Mouse (Mus musculus) embryonic facial prominence, embryonic 15.5 days (tissue): ENCODE measurements around the gene Fbxw4. TPM values are rescaled to one million over a fixed set of nuclear protein-coding genes. Genes with fewer than 3 reads are reported as not detected.

Experiments used
- ATAC-seq: fragments of 200-750 bp; cut with Nextera tagmentation; 2 replicates; pipeline ENCODE4 v1.8.0; 2017; ENCODE audit warnings: low read depth, moderate TSS enrichment; ENCODE audit not compliant: insufficient number of reproducible peaks, low FRiP score, low TSS enrichment
- H3K27ac ChIP-seq: fragments of 300-500 bp; sonication (generic); replicated peaks from 2 replicates; pipeline ENCODE4 v1.5.1; 2015; ENCODE audit warnings: mild to moderate bottlenecking, inconsistent platforms
- H3K27me3 ChIP-seq: fragments of 300-500 bp; sonication (generic); 2 replicates; pipeline ENCODE4 v1.6.1; 2015; ENCODE audit warnings: inconsistent platforms
- H3K36me3 ChIP-seq: fragments of 300-500 bp; sonication (generic); 2 replicates; pipeline ENCODE4 v1.6.1; 2015; ENCODE audit warnings: mild to moderate bottlenecking, inconsistent platforms
- H3K4me1 ChIP-seq: fragments of 300-500 bp; sonication (generic); 2 replicates; pipeline ENCODE4 v1.6.1; 2015; ENCODE audit warnings: inconsistent platforms
- H3K4me2 ChIP-seq: fragments of 300-500 bp; sonication (generic); replicated peaks from 2 replicates; pipeline ENCODE4 v1.6.1; 2015; ENCODE audit warnings: mild to moderate bottlenecking, inconsistent platforms
- H3K4me3 ChIP-seq: fragments of 300-500 bp; sonication (generic); replicated peaks from 2 replicates; pipeline ENCODE4 v1.5.1; 2015; ENCODE audit warnings: mild to moderate bottlenecking, inconsistent platforms
- H3K9ac ChIP-seq: fragments of 300-500 bp; sonication (generic); 2 replicates; pipeline ENCODE4 v1.6.1; 2015; ENCODE audit warnings: inconsistent platforms
- H3K9me3 ChIP-seq: fragments of 300-500 bp; sonication (generic); replicated peaks from 2 replicates; pipeline ENCODE4 v1.6.1; 2016; ENCODE audit warnings: inconsistent platforms
- WGBS: fragments of 180-500 bp; shearing (Covaris S2); methylation state at CpG from one replicate; pipeline ENCODE4 v1.1.7; 2015; 5-methylcytosine and 5-hydroxymethylcytosine counted together
- polyA plus RNA-seq: library from polyadenylated mRNA; unstranded; fragments of >200 nt; fragmentation: Nextera tagmentation; extraction: Ambion mirVana; gene quantifications from 2 replicates; pipeline ENCODE4 v1.2.1, GENCODE M21; 2015

The Fbxw4 gene
- polyA plus RNA-seq, 1 experiment from 2014 or later: 6.2 TPM

DNA sequence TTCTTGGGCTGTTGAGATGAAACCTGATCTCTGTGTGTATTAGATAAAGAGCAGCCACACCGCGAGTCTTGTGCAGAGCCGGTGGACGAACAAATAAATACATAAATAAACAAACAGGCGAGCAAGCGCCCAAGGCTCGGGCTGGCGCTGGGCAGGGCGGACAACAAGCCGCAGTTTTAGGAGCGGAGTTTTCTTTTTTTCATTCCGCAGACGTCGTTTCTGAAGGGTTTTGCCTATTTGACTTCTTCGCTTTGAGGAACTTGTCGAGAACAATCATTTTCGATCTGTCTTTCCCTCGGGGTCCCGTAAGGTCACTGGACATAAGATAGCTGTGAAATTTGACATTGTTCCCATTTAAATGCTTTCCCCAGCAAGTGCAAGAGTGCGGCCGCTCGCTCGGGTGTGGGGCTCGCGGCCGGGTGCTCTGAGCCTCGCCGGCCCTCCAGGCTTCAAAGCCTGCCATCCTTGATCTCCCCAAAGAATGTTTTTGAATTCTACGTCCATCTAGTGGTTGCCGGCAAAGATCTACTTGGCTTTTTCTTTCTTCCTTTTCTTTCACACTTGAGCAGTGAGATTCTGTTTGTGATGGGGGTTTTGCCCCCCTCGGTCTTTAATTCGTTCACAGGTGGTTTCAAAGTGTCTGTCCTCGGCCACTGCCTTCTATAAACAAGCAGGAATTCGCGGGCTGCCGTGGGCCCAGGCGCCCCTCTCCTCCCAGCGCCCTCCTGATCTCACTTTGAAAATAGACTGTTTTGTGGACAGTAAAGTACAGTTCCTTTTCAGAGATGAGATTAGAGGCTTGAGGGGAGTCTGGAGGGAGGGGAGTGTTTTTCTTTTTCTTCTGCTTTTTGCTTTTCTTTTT lies 15.8 kb upstream of the Fbxw4 start:
- Histone ChIP-seq H3K4me3 (peak overlapping the region; percentile 32), H3K4me2 (peak overlapping the region; percentile 49), H3K9ac (no peak overlapping the region), H3K36me3 (no peaks in the 10 kb centered on the region), H3K27me3 (peaks cover 3% of the 10 kb centered on the region; the same call in 1 of the 2 replicates), H3K9me3 (no peaks in the 10 kb centered on the region), H3K4me1 (peaks cover 6% of the 10 kb centered on the region; the same call in 1 of the 2 replicates), H3K27ac (no peak overlapping the region)
- 1% methylated on average over 38 of the region's 38 CpGs for WGBS
- no peak for ATAC-seq

DNA sequence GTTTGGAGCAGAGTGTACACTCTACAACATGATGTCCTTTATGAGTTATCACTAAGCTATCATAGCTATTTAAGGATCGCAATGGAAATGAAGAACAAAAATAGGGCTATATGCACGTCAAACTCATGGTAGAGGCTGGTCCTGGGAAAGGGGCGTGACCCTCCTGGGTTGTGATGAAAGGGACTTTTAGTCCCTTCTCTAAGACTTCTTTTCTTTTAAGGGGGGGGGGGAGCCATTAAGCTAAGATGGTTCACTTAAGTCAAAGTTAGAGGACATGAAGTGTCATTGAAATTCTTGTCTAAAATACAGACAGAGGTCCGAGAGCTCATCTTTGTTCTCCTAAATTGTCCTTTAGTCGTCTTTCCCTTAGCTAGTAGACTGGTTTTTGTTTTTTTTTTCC lies 15.1 kb upstream of the Fbxw4 start:
- Histone ChIP-seq H3K36me3 (no peaks in the 10 kb centered on the region), H3K4me2 (no peak overlapping the region), H3K4me3 (no peak overlapping the region), H3K9ac (no peak overlapping the region), H3K9me3 (no peaks in the 10 kb centered on the region), H3K27ac (no peak overlapping the region), H3K27me3 (peaks cover 3% of the 10 kb centered on the region; the same call in 1 of the 2 replicates), H3K4me1 (peaks cover 6% of the 10 kb centered on the region; the same call in 1 of the 2 replicates)
- 33% methylated on average over 5 of the region's 5 CpGs for WGBS
- ATAC-seq: no peak

DNA sequence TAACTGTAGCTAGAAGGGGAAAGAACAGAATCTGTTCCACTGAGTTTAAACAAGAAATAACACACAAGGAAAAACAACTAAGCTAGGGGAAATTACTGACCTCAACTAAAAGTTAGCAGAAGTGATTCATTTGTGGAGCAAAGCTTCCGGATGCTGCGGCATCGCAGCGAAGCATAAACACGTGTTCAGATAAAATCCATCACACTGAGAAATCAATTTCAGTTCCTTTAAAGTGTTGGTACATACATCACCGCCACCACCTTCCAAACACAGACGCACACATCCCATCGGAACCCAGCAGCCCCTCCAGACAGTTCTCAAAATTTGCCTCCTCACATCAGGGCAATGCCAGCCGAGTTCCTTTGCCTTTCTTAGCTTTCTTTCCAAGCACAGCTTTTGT lies 12.9 kb upstream of the Fbxw4 start:
- 79% methylated on average over 9 of the region's 9 CpGs for WGBS
- H3K27me3 ChIP-seq: peaks cover 3% of the 10 kb centered on the region; the same call in 1 of the 2 replicates
- H3K27ac ChIP-seq: no peak overlapping the region
- no peak overlapping the region for H3K9ac ChIP-seq
- peaks cover 6% of the 10 kb centered on the region; the same call in 1 of the 2 replicates for H3K4me1 ChIP-seq
- H3K9me3 ChIP-seq: no peaks in the 10 kb centered on the region
- no peak overlapping the region for H3K4me2 ChIP-seq
- no peaks in the 10 kb centered on the region for H3K36me3 ChIP-seq
- no peak overlapping the region for H3K4me3 ChIP-seq
- ATAC-seq: no peak

DNA sequence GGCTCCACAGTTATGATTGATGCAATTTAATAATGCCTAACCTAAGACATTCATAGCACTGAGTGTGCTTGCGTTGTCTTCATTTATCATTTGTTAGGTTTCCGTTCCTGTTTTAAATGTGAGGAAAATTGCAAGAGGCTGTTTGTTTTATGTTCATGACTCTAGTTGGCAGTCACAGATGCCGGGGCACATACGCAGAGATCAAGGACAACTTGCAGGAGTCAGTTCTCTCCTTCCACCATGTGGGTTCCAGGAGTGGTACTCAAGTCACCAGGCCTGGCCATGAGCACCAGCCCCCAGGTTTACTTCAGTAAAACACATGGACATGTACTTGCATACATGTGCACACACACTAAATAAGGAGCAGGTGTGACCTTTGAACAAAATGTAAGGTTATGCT lies 8.9 kb upstream of the Fbxw4 start:
- H3K4me3 ChIP-seq: no peak overlapping the region
- no peaks in the 10 kb centered on the region for H3K27me3 ChIP-seq
- no peak for ATAC-seq
- H3K4me1 ChIP-seq: no peaks in the 10 kb centered on the region
- 83% methylated on average over 4 of the region's 4 CpGs for WGBS
- H3K4me2 ChIP-seq: no peak overlapping the region
- no peak overlapping the region for H3K27ac ChIP-seq
- no peak overlapping the region for H3K9ac ChIP-seq
- H3K9me3 ChIP-seq: no peaks in the 10 kb centered on the region
- H3K36me3 ChIP-seq: no peaks in the 10 kb centered on the region

DNA sequence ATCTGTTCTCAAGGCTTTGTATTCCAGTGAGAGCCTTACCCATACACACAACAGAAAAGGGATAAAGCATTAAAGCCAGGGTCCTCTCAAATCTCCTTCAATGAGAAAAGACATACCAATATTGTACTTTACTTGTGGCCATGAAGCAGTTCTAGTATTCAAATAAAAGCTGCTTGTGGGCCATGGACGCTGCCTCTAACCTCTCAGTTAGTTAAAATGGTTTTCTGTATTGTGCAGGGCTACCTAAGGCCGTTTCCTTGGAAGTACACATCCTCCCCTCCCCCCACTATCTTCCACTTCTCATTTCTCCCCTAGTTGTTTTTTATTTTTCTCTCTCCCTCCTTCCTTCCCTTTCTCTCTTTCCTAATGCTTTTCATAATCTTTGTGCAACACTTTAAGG lies 3.7 kb upstream of the Fbxw4 start:
- Histone ChIP-seq H3K9ac (no peak overlapping the region), H3K4me2 (no peak overlapping the region), H3K36me3 (no peaks in the 10 kb centered on the region), H3K27ac (no peak overlapping the region), H3K4me1 (peaks cover 12% of the 10 kb centered on the region), H3K9me3 (no peaks in the 10 kb centered on the region), H3K27me3 (no peaks in the 10 kb centered on the region), H3K4me3 (no peak overlapping the region)
- ATAC-seq: no peak
- WGBS: 49% methylated on average over 2 of the region's 2 CpGs

DNA sequence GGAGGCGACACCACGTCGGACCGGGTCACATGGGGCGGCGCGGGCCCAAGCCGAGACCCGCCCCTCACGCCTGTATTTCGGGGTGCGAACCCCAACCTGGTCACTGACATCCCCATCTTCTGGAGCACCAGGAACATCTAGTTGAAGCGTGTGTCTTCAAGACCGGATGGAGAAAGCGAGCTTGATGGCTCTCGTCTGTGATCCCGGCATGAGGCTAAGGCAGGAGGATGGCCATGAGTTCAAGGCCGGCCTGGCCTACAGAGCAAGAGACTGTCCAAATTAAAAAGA lies 335 bp upstream of the Fbxw4 start:
- ATAC-seq: no peak; the same call in 1 of the 2 replicates
- Histone ChIP-seq H3K27me3 (no peaks in the 10 kb centered on the region), H3K4me2 (peak overlapping the region; percentile 69), H3K27ac (peak overlapping the region; percentile 93), H3K4me1 (peaks cover 33% of the 10 kb centered on the region), H3K36me3 (no peaks in the 10 kb centered on the region), H3K9ac (peak overlapping the region; percentile 97), H3K4me3 (peak overlapping the region; percentile 89), H3K9me3 (no peaks in the 10 kb centered on the region)
- 15% methylated on average over 18 of the region's 18 CpGs for WGBS

DNA sequence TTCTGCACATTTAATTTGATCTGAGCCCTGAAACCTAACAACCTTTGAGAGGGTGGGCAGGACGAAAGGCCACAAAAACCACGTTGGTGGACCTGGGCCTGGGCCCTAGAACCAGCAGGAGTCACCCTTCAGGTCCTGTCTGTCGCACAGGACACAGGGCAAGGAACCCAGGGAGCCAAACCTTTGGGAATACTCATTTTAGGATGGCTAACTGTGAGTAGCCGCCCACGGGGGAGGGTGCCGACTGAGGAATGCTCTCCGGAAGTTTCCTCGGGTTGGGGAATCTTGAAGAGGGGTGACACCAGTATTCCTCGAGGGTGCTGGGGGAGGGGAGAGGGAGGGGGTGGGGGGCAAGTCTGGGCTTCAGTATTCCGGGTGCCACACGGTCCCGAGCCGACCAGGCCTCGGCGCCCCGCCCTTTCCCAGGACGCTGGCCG lies 793 bp downstream of the Fbxw4 start:
- no peak for ATAC-seq
- Histone ChIP-seq H3K9me3 (no peaks in the 10 kb centered on the region), H3K4me2 (peak overlapping the region; percentile 69), H3K9ac (peak overlapping the region; percentile 97), H3K4me3 (peak overlapping the region; percentile 89), H3K4me1 (peaks cover 35% of the 10 kb centered on the region), H3K27ac (peak overlapping the region; percentile 93), H3K36me3 (no peaks in the 10 kb centered on the region), H3K27me3 (no peaks in the 10 kb centered on the region)
- under 1% methylated on average over 17 of the region's 18 CpGs for WGBS

DNA sequence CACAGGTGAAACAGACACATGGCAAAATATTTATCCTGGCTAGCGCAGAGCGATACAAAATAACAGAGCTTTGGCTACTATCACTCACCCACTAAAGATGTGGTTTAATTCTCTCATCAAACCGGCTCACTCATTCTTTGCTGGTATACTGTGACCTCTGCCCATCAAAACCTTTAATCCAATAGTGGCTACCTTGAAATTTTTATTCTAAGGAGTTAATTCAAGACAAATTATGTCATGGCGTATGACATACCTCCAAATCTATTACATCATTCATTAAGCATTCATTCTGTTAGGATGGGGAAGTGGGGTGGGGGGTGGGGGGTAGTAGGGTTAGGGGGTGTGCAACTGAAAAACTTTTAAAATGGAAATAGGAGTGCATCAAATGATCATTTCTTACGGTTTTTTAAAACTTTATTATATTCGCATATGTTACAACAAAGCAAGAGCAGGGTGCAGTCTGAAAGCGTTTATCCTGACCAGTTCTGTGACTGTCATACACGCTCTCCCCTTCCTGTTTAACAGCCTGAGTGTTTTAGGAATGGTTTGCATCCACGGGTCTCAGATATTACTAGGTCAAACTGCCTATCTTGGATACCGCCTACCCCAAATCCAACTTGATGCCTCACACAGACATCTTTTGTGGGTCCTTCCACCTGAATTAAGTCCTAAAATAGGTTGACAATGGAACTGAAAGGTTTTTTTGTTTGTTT lies 1.4 kb downstream of the Fbxw4 start:
- 48% methylated on average over 10 of the region's 10 CpGs for WGBS
- Histone ChIP-seq H3K27me3 (no peaks in the 10 kb centered on the region), H3K36me3 (no peaks in the 10 kb centered on the region), H3K27ac (peak overlapping the region; percentile 93), H3K9me3 (no peaks in the 10 kb centered on the region), H3K4me2 (peak overlapping the region; percentile 69), H3K4me1 (peaks cover 35% of the 10 kb centered on the region), H3K4me3 (peak overlapping the region; percentile 89), H3K9ac (no peak overlapping the region)
- ATAC-seq: no peak

DNA sequence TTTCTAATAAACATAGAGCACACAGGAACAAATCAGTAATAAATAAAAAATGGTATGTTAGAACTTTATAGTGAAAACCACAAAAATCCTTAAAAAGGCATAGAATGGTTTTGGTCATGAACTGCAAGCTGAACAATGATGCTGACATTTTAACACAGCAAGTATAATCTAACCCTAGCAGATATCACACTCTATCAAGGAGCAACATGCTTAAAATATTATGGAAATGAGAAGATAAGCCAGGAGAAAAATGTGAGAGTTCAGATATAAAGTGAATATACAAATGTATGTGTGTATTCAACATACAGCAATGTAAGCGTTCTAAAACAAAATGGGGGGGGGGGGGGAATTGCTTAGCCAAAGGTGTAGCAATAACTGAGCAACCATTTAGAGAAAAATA lies 2.3 kb downstream of the Fbxw4 start:
- peaks cover 38% of the 10 kb centered on the region for H3K4me1 ChIP-seq
- ATAC-seq: no peak
- no peak overlapping the region for H3K4me3 ChIP-seq
- no peaks in the 10 kb centered on the region for H3K36me3 ChIP-seq
- H3K9ac ChIP-seq: no peak overlapping the region
- no peaks in the 10 kb centered on the region for H3K9me3 ChIP-seq
- no peaks in the 10 kb centered on the region for H3K27me3 ChIP-seq
- H3K27ac ChIP-seq: no peak overlapping the region
- no peak overlapping the region for H3K4me2 ChIP-seq
- 78% methylated on average over 1 of the region's 1 CpGs for WGBS

DNA sequence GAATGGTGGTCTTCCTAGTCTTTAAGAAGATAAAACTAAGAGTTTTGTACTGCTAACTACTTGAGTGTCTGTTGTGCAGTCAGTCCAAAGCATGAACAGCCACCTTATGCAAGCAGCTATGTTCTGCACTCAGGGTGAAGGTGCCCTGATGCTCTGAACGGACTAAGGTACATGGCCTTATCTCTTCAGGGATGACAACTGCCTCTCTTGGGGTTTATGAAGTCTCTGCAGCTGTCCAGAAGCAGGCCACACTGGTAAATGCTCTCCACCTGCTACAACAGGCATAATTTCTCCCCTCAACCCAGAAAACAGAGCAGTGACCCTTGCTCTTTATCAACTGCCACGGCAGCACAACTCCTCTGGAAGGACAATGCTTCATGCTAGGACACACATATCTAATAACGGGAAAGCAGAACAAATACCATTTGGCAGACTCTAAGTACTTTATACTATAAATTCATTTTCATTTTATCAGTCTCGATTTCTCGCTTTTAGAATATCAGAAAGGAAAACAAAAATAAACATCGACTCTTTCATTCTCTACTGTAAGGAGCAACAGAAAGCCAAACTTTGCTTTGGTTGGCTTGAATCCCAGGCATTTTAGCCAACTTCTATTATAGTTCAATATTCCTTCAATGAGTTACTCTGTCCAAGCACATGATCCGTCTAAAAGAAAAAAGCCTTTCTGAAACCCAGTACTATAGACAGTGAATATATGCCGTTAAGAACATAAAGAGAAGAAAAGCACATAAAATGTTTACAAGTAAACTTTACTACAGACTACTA lies 3.1 kb downstream of the Fbxw4 start:
- Histone ChIP-seq H3K4me3 (no peak overlapping the region), H3K4me2 (no peak overlapping the region), H3K9ac (no peak overlapping the region), H3K36me3 (no peaks in the 10 kb centered on the region), H3K9me3 (no peaks in the 10 kb centered on the region), H3K4me1 (peaks cover 46% of the 10 kb centered on the region), H3K27ac (no peak overlapping the region), H3K27me3 (no peaks in the 10 kb centered on the region)
- WGBS: 57% methylated on average over 8 of the region's 8 CpGs
- no peak for ATAC-seq

DNA sequence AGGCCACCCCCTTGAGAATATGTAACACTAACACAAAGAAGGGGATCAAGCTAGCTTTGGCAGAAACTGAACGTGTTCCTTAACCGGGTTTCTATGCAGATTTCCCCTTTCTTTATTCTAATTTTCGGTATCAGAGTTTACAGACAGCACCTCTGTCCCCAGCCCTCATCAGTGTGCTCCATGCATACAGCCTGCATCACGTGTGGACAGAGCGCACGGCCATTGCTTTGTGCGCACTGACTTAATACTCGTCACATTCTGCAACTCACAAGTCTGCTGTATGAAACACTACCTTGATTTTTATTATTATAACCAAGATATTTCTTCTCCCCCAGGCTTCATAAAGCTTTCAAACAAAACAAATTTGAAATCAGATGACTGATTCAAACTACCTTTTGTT lies 4.2 kb downstream of the Fbxw4 start:
- no peak for ATAC-seq
- no peak overlapping the region for H3K9ac ChIP-seq
- no peaks in the 10 kb centered on the region for H3K27me3 ChIP-seq
- no peaks in the 10 kb centered on the region for H3K9me3 ChIP-seq
- no peak overlapping the region for H3K27ac ChIP-seq
- WGBS: 52% methylated on average over 8 of the region's 8 CpGs
- H3K4me1 ChIP-seq: peaks cover 52% of the 10 kb centered on the region
- no peak overlapping the region for H3K4me3 ChIP-seq
- H3K36me3 ChIP-seq: no peaks in the 10 kb centered on the region
- no peak overlapping the region for H3K4me2 ChIP-seq
